Mouse (Mus musculus) embryo, embryonic 10 days (tissue): ENCODE measurements around the gene Il5ra.

Experiments used
- DNase-seq: peaks from one replicate; pipeline ENCODE4 v3.0.0-alpha.2; 2015; ENCODE audit warnings: low spot score

Gene Il5ra

GRCm38 (mm10) chr6:106738229-106738628 is 10.6 kb downstream of the Il5ra start:
- DNase-seq: no peak

GRCm38 (mm10) chr6:106732563-106732962 is 16.3 kb downstream of the Il5ra start:
- no peak for DNase-seq

- no peak for DNase-seq
Observed at GRCm38 (mm10) chr6:106729682-106730314, 19.0 kb downstream of the Il5ra start.

DNA sequence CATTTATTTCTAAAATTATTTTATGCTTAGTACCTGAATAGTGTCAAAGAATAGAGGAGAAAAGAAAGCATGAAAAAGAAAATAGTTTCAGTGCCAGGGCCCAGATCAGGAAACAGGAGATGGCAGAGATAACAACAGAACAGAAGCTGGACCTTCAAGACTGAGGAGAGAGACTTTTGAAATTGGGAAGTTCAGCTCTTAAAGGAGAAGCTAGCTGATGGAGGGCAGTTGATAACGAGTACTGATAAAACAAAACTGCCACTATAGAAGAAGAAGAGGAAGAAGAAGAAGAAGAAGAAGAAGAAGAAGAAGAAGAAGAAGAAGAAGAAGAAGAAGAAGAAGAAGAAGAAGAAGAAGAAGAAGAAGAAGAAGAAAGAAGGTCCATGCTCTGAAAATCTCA is 21.1 kb downstream of the Il5ra start:
- no peak for DNase-seq

GRCm38 (mm10) chr6:106726078-106726477 is 22.8 kb downstream of the Il5ra start:
- DNase-seq: no peak

DNA sequence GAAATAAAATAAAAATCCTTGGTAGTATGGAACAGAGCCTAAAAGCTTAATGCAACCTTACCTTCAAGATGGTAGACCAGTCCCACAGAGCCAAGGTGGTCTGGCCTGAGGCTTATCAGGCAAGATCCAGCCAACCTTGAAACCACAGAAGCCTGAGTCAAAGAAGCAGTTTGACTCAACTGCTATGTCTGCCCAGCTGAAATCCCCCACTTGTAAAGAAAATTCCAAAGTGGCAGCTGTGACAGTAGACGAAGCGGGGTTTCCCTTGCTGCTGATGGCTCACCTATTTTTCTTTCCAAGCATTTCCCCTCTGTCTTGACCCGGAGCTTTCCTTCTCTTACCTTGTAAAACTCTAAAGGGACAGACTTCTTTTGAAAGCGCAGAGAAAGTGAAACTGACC is 23.2 kb downstream of the Il5ra start:
- no peak for DNase-seq

DNA sequence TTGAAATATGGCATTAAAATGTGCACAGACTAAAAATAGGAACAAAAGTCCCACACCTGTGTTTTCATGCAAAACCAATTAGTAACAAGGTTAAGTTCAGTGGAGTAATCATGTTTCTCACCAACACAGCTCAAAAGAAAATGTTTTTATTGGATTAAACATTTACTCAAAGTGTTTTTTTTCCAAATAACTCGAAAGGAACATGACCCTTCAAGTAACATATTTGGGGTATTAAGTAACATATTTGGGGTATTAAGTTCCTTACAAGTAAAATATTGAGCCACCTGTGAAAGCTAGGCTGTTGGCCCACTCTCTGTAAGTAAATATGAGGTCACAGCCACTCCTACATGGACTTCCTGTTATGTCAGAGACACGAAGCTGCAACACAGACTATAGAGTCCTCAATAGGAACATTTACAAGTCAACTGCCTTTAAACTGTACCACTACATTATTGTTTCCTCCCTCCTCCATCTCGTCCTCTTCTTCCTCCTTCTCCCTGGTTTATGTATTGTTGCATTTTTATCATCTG is 43.3 kb downstream of the Il5ra start:
- no peak for DNase-seq

- DNase-seq: no peak
Observed at GRCm38 (mm10) chr6:106701931-106702330, 46.9 kb downstream of the Il5ra start.

GRCm38 (mm10) chr6:106675581-106675980 is 73.3 kb downstream of the Il5ra start:
- no peak for DNase-seq

GRCm38 (mm10) chr6:106663780-106664651 is 84.8 kb downstream of the Il5ra start:
- DNase-seq: peak; percentile 49
